Mouse (Mus musculus) adrenal gland, postnatal 14 days (tissue): ENCODE results near the gene Cd3e. TPM values are rescaled to one million over a fixed set of nuclear protein-coding genes. Genes with fewer than 3 reads are reported as not detected.
"Not testable (repeated sequence)": the region's sequence is repeated elsewhere in the genome, so short reads cannot be mapped to it uniquely, and the experiment has no call there.

ENCODE experiments used
- DNase-seq: peaks from one replicate; pipeline ENCODE4 v3.0.0; 2021; ENCODE audit warnings: mixed read lengths
- long read RNA-seq, 2 experiments: library from polyadenylated mRNA; stranded (forward); transcript quantifications; one replicate each; pipeline ENCODE4 v2.0.0; 2021
- total RNA-seq: library from RNA; stranded (reverse); gene quantifications from 2 replicates; pipeline ENCODE4 v1.2.3, GENCODE M21; 2021

The Cd3e gene
- 1.8 and 19.1 TPM in 2 replicates for total RNA-seq
- long read RNA-seq, experiment 1, partial matches to known transcripts = 1 of 1 reads
- long read RNA-seq, experiment 1, other reads (novel, unspliced or antisense) = 0 of 1 reads
- long read RNA-seq, experiment 2, partial matches to known transcripts = 0 of 1 reads
- long read RNA-seq, experiment 2, other reads (novel, unspliced or antisense) = 1 of 1 reads

DNA sequence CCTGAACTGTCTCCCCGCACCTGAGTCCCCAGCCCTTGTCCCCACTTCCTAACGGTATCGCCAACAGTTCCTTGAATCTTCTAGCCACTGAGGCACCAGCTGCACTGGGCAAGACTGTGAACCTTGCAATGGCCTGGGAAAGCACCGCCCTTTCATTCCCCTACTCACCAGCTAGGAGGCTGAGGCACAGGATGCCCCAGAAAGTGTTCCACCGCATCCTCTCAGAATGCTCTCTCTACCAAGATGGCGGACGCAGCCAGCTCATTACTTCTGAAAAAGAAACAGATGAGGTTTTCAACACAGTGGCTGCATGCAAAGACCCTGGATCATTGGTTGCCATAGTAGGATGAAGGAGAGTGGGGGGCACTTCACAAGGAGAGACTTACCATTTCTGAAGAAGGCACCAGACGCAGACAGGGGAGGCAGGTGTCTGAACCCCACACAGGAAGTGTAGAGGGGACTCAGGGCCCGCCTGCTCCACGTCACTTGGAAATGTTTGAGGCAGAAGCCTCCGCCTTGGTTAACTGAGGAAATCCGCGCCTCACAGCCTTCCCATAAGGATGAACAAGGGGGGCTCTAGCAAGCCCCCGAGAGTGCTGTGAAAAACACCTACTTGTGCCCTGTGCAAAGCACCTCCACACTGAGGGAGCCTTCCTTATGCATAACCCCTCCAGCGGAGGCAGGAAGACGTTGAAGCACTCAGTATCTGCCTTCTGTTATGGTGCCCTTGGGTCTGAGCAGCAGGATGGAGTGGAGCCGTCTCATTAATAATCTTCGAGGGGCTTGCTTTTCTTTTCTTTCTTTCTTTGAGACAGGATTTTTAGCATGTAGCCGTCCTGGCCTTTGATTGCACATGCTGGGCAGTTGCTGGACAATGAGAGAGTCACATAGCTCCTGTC, at the start of gene Cd3e:
TSS of gene Cd3e (minus strand) at position 448 of the 899 bp plus-strand sequence.
- DNase-seq = no peak

DNA sequence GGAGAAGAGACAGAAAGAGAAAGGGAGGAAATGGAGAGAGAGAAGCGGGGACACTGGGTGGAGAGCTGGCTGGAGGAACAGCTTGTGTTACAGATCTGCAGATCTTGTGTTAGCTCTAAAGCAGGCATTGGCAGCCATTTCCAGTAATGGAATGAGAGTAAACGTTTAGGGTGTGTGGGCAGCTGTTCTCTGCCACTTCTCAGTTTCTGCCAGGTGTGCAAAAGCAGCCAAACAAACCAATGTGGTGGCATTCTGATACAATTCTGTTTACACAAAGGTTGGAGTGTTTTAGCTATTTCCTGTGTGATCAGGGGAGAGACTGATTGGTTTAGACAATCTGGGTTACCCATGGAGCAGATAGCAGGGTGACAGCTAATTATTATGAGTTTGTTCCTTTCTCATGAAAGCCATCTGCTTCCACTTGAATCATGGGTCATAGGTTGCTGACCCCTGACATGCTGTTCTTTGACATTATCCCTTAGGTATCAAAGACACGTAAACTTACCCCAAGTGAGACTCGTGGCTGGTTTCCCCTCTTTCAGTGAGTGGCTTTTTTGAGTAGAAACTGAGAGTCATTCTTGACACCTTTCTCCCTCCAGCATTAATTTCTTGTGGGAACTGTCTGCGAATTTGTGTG, 49.0 kb upstream of the Cd3e start:
- DNase-seq = no peak

DNA sequence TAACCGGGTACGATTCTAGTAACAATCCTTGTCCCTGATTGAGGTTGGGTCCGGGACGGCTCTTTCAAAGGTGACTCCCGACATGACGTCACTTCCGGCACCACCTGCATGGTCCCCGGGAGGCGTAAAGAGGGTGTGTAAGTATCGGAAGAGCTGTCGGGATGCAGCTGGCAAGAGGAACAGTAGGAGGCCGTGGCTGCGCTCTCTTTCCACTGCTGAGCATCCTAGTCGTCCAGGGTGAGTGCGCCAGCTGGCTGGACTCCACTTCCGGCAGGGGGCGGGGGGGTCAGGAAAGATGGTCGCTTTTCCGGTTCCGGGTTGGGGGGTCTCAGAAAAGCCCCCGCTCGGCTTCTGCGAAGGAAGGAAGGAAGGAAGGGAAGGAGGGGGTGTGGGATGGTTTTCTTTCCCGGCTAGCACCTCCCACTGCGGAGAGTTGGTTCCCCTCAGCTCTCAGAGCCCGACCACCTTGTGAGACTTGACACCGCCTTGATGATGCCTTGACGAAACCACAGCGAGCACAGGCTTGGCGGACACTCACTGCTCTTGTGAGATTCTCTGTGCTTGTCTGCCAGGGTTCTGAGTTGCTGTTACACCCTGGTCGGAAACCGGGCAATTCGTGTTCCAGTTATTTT, 45.8 kb upstream of the Cd3e start, which contains the start of gene Mpzl3:
TSS of gene Mpzl3 (plus strand) at position 105 of the 632 bp plus-strand sequence.
- DNase-seq = peak; percentile 92

DNA sequence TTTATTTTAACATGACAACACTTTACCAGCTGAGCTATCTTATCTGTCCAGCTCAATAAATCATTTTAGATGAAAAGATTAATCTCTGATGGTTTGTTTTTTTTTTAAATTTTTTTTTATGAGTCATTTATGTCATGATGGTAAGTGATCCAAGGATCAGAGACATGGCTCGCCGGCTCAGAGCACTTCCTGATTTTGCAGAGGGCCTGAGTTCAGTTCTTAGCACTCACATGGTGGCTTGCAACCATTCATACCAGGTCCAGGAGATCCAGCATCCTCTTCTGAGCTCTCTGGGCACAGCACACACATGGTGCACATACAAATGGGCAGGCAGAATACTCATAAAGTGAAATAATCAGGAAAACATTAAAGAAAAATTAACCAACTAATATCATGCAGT, 40.9 kb upstream of the Cd3e start:
- DNase-seq = no peak

DNA sequence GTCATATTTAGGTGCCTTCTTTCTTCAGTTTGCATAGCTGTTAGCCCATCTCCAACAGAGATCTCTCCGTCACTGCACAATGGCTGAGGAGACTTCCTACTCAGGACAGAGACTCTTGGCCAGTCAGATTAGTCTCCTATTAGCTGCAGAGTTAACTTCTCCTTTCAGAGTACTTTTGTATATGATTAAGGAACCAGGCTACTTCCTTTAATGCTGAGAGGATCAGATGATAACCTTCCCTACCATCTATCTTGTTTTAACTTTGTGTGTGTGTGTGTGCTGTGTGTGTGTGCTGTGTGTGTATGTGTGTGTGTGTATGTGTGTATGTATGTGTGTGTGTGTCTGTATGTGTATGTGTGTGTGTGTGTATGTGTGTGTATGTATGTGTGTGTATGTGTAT, 40.3 kb upstream of the Cd3e start:
- no peak for DNase-seq

DNA sequence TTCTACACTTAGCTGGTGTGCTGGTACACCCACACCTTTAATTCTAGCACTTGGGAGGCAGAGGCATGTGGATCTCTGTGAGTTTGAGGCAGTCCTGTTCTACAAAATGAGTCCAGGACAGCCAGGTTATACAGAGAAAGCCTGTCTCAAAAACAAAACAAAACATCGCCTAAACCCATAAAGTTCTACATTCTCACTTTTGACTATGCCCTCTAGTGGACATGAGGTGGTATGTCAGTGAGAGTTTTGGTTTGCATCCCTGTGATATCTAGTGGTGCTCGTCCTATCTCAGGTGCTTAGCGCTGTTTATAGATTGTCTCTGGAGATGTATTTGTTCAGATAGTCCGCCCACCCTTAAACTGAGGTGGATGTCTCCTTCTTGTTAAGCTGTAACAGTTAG, 39.1 kb upstream of the Cd3e start:
- peak; percentile 11 for DNase-seq

DNA sequence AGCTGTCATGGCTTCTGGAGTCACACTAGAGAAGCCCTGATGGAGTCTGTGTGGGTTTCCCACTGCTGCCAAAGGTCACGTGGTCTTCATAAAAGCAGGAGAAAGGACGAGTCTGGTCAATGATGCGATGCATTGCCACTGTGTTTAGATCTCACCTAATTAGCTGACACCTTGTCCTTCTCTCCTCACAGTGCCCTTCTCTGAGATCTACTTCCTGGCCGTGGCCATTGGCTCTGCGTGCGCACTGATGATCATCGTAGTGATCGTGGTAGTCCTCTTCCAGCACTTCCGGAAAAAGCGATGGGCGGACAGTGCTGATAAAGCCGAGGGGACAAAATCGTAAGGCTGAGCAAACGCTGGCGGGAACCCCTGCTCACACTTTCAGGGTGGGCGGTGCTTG, 37.5 kb upstream of the Cd3e start:
- no peak for DNase-seq

DNA sequence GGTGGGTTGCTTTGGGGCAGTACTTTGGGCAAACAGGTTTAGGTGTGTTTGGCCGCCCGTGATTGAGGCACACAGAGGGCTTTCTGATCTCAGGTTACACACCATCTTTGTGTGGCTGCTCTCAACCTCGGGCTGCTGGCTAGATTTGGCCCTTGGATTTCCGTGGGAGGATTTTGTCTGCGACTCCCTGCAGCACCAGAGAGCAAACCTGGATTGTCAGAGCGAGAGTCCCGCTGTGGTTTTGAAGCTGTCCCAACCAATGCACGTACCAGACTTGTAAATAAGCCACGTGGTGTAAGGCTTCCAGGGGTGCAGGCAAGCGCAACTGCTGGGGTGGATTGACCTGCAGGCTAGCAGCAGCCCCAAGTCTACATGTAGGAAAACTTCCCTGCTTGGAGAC, 33.5 kb upstream of the Cd3e start:
- DNase-seq = peak; percentile 32

DNA sequence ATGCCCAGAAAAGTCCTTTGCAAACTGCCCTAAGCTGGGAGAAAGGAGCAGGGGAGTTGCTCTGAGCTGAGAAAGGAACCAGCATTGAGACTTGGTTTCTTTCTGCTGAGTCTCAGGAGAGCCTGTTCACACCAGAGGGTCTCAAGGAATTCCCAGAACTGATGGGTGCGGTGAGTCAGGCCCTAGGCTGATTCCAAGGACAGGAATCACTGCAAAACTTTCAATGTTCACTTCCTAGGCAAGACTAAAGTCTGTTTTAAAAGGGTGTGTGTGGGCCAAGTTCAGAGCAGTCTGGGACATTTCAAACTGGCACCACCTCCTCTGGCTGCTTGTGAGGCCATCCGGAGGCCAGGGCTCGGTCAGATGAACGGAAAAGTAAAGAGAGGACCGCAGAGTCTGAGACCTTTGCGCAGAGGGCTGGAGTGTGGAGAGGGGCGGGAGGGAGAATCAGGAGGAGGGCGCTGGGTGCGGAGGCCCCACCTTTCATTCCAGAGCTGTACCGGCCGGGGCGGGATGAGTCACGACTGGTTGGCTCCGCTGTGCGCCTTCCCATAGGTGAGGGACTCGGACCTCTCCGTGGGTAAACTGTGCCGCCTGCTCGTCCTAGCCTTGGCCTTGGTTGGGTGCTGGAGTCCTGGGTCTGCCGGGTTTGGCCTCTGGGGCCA, 32.8 kb upstream of the Cd3e start:
- peak; percentile 71 for DNase-seq

DNA sequence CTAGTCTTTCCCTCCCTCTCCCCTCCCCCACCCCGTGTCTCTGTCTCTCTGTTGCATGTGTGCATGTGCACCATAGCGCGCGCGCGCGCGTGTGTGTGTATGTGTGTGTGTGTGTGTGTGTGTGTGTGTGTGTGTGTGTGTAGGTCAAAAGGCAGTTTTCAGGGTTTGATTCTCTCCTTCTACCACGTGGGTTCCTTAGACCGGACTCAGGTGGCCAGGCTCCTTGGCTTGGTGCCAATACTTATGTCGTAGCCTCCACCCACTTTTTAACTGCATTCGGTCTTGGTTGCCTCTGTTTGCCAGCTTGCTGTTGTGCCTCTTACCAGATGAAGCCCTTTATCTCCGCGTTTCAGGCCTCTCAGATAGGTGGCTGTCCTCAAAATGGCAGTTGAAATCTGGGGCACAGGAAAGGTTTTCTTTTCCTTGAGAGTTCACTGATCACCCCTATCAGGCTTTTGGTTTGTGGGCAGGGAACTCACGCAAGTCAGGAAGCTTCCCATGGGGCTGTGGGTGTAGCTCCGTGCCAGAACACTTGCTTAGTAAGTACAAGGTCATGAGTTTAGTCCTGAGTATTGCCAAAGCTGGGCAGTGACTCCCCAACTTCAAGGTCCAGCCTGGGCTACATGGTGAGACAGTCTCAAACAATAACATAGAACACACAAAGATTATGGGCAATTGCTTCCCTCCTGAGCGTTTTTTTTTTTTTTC, 31.9 kb upstream of the Cd3e start:
- DNase-seq = peak; percentile 63

DNA sequence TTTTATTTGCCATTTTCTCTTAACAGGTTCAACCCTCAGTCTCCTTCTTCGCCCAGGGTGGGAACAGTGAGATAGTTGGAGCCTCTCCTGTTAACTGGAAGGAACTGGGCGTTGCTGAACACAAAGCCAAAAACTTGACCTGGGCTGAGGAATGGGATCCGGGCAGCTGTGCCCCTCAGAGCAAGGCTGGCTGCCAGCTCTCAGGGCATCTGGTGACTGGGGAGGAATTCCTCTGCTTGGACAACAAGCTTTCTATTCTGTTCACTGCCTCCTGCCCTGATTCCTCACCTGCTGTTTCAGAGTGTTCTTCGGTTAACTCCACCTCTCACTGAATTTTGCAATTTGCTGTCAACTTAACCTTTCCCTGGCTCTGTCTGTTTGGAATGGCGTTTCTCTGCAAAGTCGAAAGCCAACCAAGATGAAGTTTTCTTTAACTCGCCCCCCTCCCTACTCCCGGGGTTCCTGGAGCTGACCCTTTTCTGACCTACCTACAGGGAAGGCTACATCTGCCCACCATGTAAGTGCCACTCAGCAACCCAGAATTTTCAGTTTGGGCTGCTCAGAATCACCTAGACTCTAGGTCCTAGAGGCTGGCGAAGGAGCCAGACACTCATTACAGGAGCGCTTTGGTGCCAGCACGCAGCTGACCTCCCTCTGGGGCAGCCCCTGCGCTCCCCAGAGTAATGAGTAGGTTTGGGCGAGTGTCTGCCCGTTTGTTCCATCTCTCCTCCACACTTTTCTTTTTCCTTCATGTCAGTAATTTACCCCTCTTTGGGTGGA, 30.8 kb upstream of the Cd3e start:
- DNase-seq = peak; percentile 53

DNA sequence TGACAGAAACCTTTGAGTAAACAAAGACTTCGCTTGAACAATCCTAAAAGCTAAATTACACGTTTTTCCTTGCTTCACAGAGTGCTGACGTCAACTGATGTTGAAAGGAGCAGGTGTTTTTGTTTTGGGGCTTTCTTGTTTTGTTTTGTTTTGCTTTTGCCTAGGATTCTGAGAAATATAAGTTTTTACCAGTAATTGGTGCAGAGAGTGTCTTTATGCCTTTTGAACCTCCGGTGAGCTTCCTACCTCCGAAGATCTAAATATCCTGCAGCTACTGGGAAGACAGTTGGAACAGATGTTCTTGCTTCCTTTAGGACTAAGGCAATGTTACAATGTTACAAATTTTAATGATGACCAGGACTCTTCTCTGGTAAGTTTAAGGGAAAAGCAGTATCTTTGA, 30.1 kb upstream of the Cd3e start, which contains the start of gene Mpzl2:
TSS of gene Mpzl2 (plus strand) at position 301 of the 400 bp plus-strand sequence.
- DNase-seq = no peak

DNA sequence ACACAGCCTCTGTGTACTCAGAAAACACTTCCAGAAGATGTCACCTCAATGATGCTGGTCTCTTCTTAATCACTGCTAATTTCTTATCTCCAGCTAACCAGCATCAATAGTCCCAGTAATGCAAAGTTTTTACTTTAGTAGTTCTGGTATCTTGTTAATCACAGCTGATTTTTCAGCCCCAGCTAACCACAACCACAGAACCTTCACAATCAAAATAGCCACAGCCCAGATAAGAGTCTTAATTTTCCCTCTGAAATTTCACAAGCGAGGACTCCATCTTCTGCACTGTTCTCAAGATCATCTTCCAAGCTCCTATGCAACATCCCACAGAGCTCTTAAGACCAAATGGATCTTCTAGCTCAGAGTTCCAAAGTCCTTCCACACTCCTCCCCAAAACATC, 28.4 kb upstream of the Cd3e start:
- not testable (repeated sequence) for DNase-seq

DNA sequence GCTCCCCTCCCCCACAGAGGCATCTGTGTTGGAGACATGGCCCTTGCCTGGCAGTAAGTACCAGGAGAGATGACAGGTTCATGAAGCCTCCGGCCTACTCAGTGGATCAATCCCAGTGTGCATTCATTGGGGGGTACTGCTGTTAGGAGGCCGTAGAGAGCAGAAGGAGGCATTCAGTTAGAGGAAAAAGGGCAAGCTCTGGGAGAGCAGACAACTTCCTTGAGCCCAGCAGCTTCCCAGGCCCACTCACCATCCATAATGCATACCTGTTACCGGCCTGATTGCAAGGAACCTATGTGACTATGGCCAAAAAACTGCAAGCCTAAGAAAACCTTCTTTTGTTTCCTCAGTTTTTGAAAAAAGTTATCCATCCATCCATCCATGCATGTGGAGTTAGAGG, 25.1 kb upstream of the Cd3e start:
- no peak for DNase-seq

DNA sequence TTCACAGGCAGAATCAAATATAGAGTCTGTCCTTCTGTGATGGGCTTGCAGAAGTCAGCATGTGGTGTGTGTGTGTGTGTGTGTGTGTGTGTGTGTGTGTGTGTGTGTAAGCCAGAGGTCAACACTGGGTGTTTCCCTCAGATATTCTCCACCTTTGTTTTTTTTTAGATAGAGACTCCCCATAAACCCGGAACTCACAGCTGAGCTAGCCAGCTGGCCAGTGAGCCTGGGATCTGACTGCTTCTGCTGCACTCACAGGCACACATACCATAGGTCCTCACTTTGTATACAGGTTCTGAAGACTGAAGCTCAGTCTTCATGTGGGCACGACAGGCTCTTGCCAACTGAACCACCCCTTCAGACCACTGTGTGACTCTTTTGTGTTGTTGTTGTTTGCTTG, 22.8 kb upstream of the Cd3e start:
- no peak for DNase-seq

DNA sequence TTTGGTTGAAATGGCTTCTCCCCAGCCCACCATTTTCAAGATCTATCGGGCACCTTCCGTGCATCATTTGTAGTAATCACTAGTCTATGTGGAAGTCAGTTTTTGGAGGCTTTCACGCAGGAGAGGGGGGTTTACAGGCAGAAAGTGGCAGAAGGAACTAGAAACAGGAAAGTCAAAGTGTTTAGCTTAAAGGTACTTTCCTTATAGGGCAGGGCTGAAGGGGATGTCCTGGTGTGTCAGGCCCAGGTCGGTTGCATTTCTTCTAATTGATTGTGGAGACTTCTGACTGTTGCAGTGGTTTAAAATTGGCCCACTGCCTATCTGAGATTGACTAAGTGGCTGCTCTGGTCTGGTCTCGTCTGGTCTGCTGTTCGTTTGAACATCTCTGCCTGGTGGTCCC, 20.9 kb upstream of the Cd3e start:
- DNase-seq = no peak

DNA sequence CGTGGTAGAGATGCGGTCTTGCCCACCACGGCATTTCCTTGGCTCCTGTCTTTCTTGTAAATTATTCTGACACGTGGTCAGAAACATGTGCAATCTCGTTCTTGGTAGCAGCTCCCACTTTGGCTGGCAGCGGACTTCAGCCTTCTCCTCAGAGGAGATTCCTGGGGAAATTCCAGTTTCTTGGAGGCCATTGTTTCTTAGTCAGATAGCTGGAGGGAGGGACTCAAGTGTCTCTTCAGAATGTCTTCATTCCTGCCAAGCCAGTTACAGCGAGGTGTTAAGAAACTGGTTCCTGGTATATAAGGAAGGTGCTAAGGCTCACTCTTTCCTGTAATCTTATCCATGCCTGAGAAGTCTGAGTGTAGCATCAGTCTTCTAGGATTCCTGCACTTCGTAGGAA, 17.9 kb upstream of the Cd3e start:
- no peak for DNase-seq

DNA sequence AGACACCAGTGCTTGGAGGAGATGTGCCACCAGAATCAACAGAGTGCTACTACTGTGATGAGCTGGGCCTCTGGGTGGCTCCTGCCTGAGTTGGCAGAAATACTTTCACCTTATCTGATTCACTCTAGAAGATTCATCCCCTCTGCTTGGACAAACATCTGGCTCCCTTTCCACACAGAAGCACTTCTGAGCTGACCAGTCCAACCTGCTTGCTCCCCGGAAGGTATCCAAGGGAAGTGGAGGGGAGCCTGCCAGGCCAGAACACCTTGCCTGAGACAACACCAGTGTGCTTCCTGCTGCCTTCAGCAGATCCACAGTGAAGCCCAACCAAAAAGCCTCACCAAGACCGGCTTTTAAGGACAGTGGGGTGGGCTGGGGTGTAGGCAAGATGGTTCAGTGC, 14.8 kb upstream of the Cd3e start:
- no peak for DNase-seq

DNA sequence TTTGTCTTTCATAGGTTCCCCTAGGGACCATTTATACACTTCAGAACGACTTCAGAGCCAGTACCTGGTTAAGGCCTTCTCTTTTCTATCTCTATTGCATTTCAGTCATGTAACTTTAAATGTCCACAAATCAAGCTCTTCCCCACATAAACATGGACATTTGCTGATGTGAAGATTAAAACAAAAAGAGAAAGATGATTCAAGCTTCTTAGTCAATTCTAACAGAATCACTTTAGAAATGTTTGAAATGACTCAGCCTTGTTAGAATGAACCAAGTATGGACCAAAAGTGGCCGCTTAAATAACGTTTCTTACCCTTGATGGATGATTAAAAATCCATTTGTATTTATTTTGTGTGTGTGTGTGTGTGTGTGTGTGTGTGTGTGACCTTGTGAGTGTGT, 14.2 kb upstream of the Cd3e start:
- DNase-seq = no peak

DNA sequence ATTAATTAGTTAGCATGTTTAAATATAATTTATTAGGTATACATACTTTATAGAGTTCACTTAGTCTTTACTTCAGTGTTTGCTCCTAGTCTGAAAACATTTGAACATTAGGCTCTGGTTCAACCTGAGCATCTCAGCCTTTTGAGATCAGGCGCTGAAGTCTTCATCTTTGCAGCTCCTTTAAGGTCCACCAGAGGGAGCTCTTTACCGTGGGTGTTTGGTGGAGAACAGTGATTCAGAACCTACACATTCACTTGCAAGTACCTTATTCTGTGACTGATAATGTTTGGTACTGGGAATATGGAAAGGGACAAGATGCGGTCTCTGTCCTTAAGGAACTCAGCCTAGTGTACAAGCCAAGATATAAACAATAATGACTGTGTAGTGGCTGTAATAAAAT, 13.4 kb upstream of the Cd3e start:
- DNase-seq = peak; percentile 72

DNA sequence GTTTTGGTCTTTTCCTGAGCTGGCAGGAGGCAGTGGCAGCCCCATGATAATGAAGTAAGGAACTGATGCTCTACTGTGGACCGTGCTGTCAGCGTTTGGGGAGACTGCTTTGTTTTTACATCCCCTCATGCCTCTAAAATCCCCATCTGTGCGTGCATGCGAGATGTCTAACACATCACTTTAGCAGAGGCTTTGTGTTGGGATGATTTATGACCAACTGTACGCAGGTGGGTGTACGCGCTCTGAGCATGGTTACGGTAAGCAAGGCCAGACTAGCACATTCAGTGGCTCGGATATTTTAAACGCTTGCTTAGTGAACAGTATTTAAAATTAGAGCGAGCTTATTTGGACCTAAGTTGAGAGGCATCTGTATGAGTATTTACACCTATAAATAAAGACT, 8.6 kb upstream of the Cd3e start:
- DNase-seq = no peak
